Mouse (Mus musculus): Measurements from ENCODE around the gene Unc5c. TPM values are rescaled to one million over a fixed set of nuclear protein-coding genes. Genes with fewer than 3 reads are reported as not detected.

Unc5c gene
- polyA plus RNA-seq, 1 experiment from 2014 or later = 18.9 TPM

GRCm38 (mm10) chr3:141793755-141794154, 328.7 kb downstream of the Unc5c start:
- no peak overlapping the region for H3K9ac ChIP-seq
- H3K27me3 ChIP-seq = no peaks in the 10 kb centered on the region
- H3K4me2 ChIP-seq = no peak overlapping the region
- H3K4me3 ChIP-seq = no peak overlapping the region
- ATAC-seq (ENCODE audit: insufficient number of reproducible peaks, insufficient read depth, low FRiP score, low TSS enrichment, low read depth) = no peak
- 88% methylated on average over 2 of the region's 2 CpGs for WGBS
- 0 out of 2 replicates have a peak, but pooled peaks cover 3% of the 10 kb centered on the region for H3K4me1 ChIP-seq
- no peaks in the 10 kb centered on the region for H3K9me3 ChIP-seq
- H3K36me3 ChIP-seq = 0 out of 2 replicates have a peak, but pooled peaks cover 3% of the 10 kb centered on the region
- no peak overlapping the region for H3K27ac ChIP-seq

GRCm38 (mm10) chr3:141794371-141794770, 329.4 kb downstream of the Unc5c start:
- no peak overlapping the region for H3K27ac ChIP-seq
- no peak for ATAC-seq (ENCODE audit: insufficient number of reproducible peaks, insufficient read depth, low FRiP score, low TSS enrichment, low read depth)
- 0 out of 2 replicates have a peak, but pooled peaks cover 3% of the 10 kb centered on the region for H3K36me3 ChIP-seq
- WGBS = 82% methylated on average over 3 of the region's 3 CpGs
- H3K4me1 ChIP-seq = 0 out of 2 replicates have a peak, but pooled peaks cover 3% of the 10 kb centered on the region
- no peak overlapping the region for H3K4me3 ChIP-seq
- H3K9ac ChIP-seq = no peak overlapping the region
- no peak overlapping the region for H3K4me2 ChIP-seq
- H3K9me3 ChIP-seq = no peaks in the 10 kb centered on the region
- H3K27me3 ChIP-seq = no peaks in the 10 kb centered on the region

GRCm38 (mm10) chr3:141797372-141797771, 332.4 kb downstream of the Unc5c start:
- Histone ChIP-seq H3K27ac (no peak overlapping the region), H3K4me2 (no peak overlapping the region), H3K4me1 (no peaks in the 10 kb centered on the region), H3K9ac (no peak overlapping the region), H3K27me3 (no peaks in the 10 kb centered on the region), H3K36me3 (0 out of 2 replicates have a peak, but pooled peaks cover 10% of the 10 kb centered on the region), H3K9me3 (no peaks in the 10 kb centered on the region), H3K4me3 (no peak overlapping the region)
- no peak for ATAC-seq (ENCODE audit: insufficient number of reproducible peaks, insufficient read depth, low FRiP score, low TSS enrichment, low read depth)

GRCm38 (mm10) chr3:141797789-141798188, 332.8 kb downstream of the Unc5c start:
- Histone ChIP-seq H3K4me1 (no peaks in the 10 kb centered on the region), H3K36me3 (0 out of 2 replicates have a peak, but pooled peaks cover 10% of the 10 kb centered on the region), H3K4me3 (no peak overlapping the region), H3K9me3 (no peaks in the 10 kb centered on the region), H3K27me3 (no peaks in the 10 kb centered on the region), H3K4me2 (no peak overlapping the region), H3K27ac (no peak overlapping the region), H3K9ac (no peak overlapping the region)
- 46% methylated on average over 1 of the region's 1 CpGs for WGBS
- no peak for ATAC-seq (ENCODE audit: insufficient number of reproducible peaks, insufficient read depth, low FRiP score, low TSS enrichment, low read depth)

- Histone ChIP-seq H3K9me3 (no peaks in the 10 kb centered on the region), H3K4me2 (no peak overlapping the region), H3K27ac (no peak overlapping the region), H3K9ac (no peak overlapping the region), H3K4me3 (no peak overlapping the region), H3K4me1 (no peaks in the 10 kb centered on the region), H3K27me3 (no peaks in the 10 kb centered on the region), H3K36me3 (peaks cover 11% of the 10 kb centered on the region; the same call in 1 of the 2 replicates)
- WGBS = 86% methylated on average over 5 of the region's 5 CpGs
- no peak for ATAC-seq (ENCODE audit: insufficient number of reproducible peaks, insufficient read depth, low FRiP score, low TSS enrichment, low read depth)
Observed at GRCm38 (mm10) chr3:141804133-141804532, 339.1 kb downstream of the Unc5c start.

GRCm38 (mm10) chr3:141809581-141809980, 344.6 kb downstream of the Unc5c start:
- Histone ChIP-seq H3K4me2 (no peak overlapping the region), H3K4me1 (no peaks in the 10 kb centered on the region), H3K27me3 (no peaks in the 10 kb centered on the region), H3K27ac (no peak overlapping the region), H3K9ac (no peak overlapping the region), H3K9me3 (no peaks in the 10 kb centered on the region), H3K36me3 (no peaks in the 10 kb centered on the region), H3K4me3 (no peak overlapping the region)
- 79% methylated on average over 3 of the region's 3 CpGs for WGBS
- ATAC-seq (ENCODE audit: insufficient number of reproducible peaks, insufficient read depth, low FRiP score, low TSS enrichment, low read depth) = no peak

GRCm38 (mm10) chr3:141810944-141811343, 345.9 kb downstream of the Unc5c start:
- WGBS = 52% methylated on average over 7 of the region's 7 CpGs
- Histone ChIP-seq H3K9ac (no peak overlapping the region), H3K9me3 (no peaks in the 10 kb centered on the region), H3K36me3 (no peaks in the 10 kb centered on the region), H3K4me2 (no peak overlapping the region), H3K27me3 (no peaks in the 10 kb centered on the region), H3K27ac (no peak overlapping the region), H3K4me1 (no peaks in the 10 kb centered on the region), H3K4me3 (no peak overlapping the region)
- no peak for ATAC-seq (ENCODE audit: insufficient number of reproducible peaks, insufficient read depth, low FRiP score, low TSS enrichment, low read depth)

GRCm38 (mm10) chr3:141811348-141811747, 346.3 kb downstream of the Unc5c start:
- no peaks in the 10 kb centered on the region for H3K27me3 ChIP-seq
- no peaks in the 10 kb centered on the region for H3K9me3 ChIP-seq
- no peak overlapping the region for H3K4me3 ChIP-seq
- H3K27ac ChIP-seq = no peak overlapping the region
- no peak overlapping the region for H3K4me2 ChIP-seq
- H3K9ac ChIP-seq = no peak overlapping the region
- 19% methylated on average over 2 of the region's 2 CpGs for WGBS
- H3K4me1 ChIP-seq = no peaks in the 10 kb centered on the region
- H3K36me3 ChIP-seq = no peaks in the 10 kb centered on the region
- no peak for ATAC-seq (ENCODE audit: insufficient number of reproducible peaks, insufficient read depth, low FRiP score, low TSS enrichment, low read depth)

GRCm38 (mm10) chr3:141814776-141815175, 349.8 kb downstream of the Unc5c start:
- no peak overlapping the region for H3K9ac ChIP-seq
- peaks cover 11% of the 10 kb centered on the region; the same call in 1 of the 2 replicates for H3K4me1 ChIP-seq
- 29% methylated on average over 1 of the region's 1 CpGs for WGBS
- no peak overlapping the region for H3K27ac ChIP-seq
- H3K4me3 ChIP-seq = no peak overlapping the region
- H3K36me3 ChIP-seq = peaks cover 4% of the 10 kb centered on the region; the same call in 1 of the 2 replicates
- ATAC-seq (ENCODE audit: insufficient number of reproducible peaks, insufficient read depth, low FRiP score, low TSS enrichment, low read depth) = no peak
- H3K27me3 ChIP-seq = no peaks in the 10 kb centered on the region
- H3K4me2 ChIP-seq = no peak overlapping the region
- no peaks in the 10 kb centered on the region for H3K9me3 ChIP-seq

- ATAC-seq (ENCODE audit: insufficient number of reproducible peaks, insufficient read depth, low FRiP score, low TSS enrichment, low read depth) = no peak
- peaks cover 4% of the 10 kb centered on the region; the same call in 1 of the 2 replicates for H3K36me3 ChIP-seq
- H3K4me1 ChIP-seq = peaks cover 11% of the 10 kb centered on the region; the same call in 1 of the 2 replicates
- no peak overlapping the region for H3K4me2 ChIP-seq
- H3K4me3 ChIP-seq = no peak overlapping the region
- no peak overlapping the region for H3K9ac ChIP-seq
- no peaks in the 10 kb centered on the region for H3K9me3 ChIP-seq
- no peaks in the 10 kb centered on the region for H3K27me3 ChIP-seq
- WGBS = 55% methylated on average over 3 of the region's 3 CpGs
- no peak overlapping the region for H3K27ac ChIP-seq
Observed at GRCm38 (mm10) chr3:141818615-141819312, 353.7 kb downstream of the Unc5c start.

GRCm38 (mm10) chr3:141819331-141819941, 354.4 kb downstream of the Unc5c start:
- Histone ChIP-seq H3K27me3 (no peaks in the 10 kb centered on the region), H3K4me2 (no peak overlapping the region; the same call in 1 of the 2 replicates), H3K4me1 (peaks cover 11% of the 10 kb centered on the region; the same call in 1 of the 2 replicates), H3K9me3 (no peaks in the 10 kb centered on the region), H3K27ac (no peak overlapping the region), H3K9ac (no peak overlapping the region), H3K36me3 (peaks cover 4% of the 10 kb centered on the region; the same call in 1 of the 2 replicates), H3K4me3 (no peak overlapping the region)
- ATAC-seq (ENCODE audit: insufficient number of reproducible peaks, insufficient read depth, low FRiP score, low TSS enrichment, low read depth) = no peak
- WGBS = 28% methylated on average over 13 of the region's 13 CpGs

GRCm38 (mm10) chr3:141828301-141828700, 363.3 kb downstream of the Unc5c start:
- no peak overlapping the region for H3K4me3 ChIP-seq
- no peak overlapping the region for H3K9ac ChIP-seq
- no peaks in the 10 kb centered on the region for H3K4me1 ChIP-seq
- H3K27me3 ChIP-seq = no peaks in the 10 kb centered on the region
- no peak overlapping the region for H3K4me2 ChIP-seq
- no peak for ATAC-seq (ENCODE audit: insufficient number of reproducible peaks, insufficient read depth, low FRiP score, low TSS enrichment, low read depth)
- peaks cover 13% of the 10 kb centered on the region; the same call in 1 of the 2 replicates for H3K36me3 ChIP-seq
- H3K9me3 ChIP-seq = no peaks in the 10 kb centered on the region
- no peak overlapping the region for H3K27ac ChIP-seq
- WGBS = 74% methylated on average over 5 of the region's 5 CpGs

Data from embryonic facial prominence, embryonic 13.5 days (tissue).